Mouse (Mus musculus): ENCODE data around the gene Lpar1. TPM values are rescaled to one million over a fixed set of nuclear protein-coding genes. Genes with fewer than 3 reads are reported as not detected.
A peak's percentile ranks its signal among the peaks of the same experiment; 100 is the strongest.

Gene Lpar1
- polyA plus RNA-seq, 1 experiment from 2014 or later, result 63.8 TPM

DNA sequence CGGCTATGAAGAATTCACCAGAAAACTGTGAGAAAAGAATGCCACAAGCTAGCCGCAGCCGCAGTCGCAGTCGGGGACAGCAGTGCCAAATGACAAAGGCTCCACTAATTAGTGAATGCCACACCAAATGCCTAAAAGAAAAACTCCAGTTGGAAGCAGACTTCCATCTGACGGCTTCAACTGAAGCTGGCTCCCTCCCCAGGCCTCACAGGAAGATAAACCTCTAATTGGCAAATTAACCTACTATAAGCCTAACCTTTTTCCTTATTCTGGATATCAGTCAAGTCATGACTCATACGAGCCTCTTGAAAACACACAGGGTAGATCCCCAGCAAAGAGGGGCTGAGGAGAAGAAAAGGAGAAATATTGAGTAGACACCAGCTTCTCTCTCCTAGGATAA lies 44.9 kb downstream of the Lpar1 start:
- DNase-seq (ENCODE audit: low spot score) (no peak), ATAC-seq (replicated peaks; ENCODE audit: low FRiP score) (0 out of 2 replicates have a peak, but pooled peaks have one; percentile 27)
- WGBS, result 19% methylated on average over 7 of the region's 7 CpGs
- Histone ChIP-seq H3K9ac (ENCODE audit: low read length) (no peak overlapping the region), H3K27ac (ENCODE audit: low read depth, low read length) (no peak overlapping the region), H3K4me1 (replicated peaks; ENCODE audit: control insufficient read depth, insufficient read depth, low read length) (peaks cover 6% of the 10 kb centered on the region), H3K36me3 (ENCODE audit: control insufficient read depth, insufficient read depth, low read length) (no peaks in the 10 kb centered on the region), H3K9me3 (ENCODE audit: control insufficient read depth, low read length) (no peaks in the 10 kb centered on the region), H3K4me3 (ENCODE audit: low read depth, low read length) (no peak overlapping the region), H3K27me3 (ENCODE audit: control insufficient read depth, insufficient read depth, low read length) (no peaks in the 10 kb centered on the region), H3K4me2 (ENCODE audit: low read depth, low read length, severe bottlenecking) (no peak overlapping the region)

DNA sequence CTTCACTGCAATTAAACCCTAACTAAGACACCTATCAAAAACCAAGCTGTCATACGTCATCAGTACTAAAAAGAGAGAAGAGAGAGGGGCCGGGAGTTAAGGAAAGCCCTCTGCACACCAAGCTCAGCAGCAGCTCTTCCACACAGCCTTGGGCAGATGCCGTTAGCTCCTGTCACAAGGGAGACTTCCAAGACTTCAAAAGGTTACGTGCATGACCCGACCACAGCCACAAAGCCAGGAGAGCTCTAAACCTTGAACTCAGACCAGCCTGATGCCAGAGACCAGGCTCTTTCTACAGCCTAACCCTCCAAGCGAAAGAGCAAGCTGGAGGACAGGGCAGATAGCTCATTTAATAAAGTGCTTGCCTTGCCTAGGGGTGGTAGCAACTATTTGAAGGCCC lies 46.2 kb downstream of the Lpar1 start:
- Histone ChIP-seq H3K4me1 (replicated peaks; ENCODE audit: control insufficient read depth, insufficient read depth, low read length) (peaks cover 6% of the 10 kb centered on the region), H3K27me3 (ENCODE audit: control insufficient read depth, insufficient read depth, low read length) (no peaks in the 10 kb centered on the region), H3K9me3 (ENCODE audit: control insufficient read depth, low read length) (no peaks in the 10 kb centered on the region), H3K4me3 (ENCODE audit: low read depth, low read length) (no peak overlapping the region), H3K27ac (ENCODE audit: low read depth, low read length) (no peak overlapping the region), H3K36me3 (ENCODE audit: control insufficient read depth, insufficient read depth, low read length) (no peaks in the 10 kb centered on the region), H3K4me2 (ENCODE audit: low read depth, low read length, severe bottlenecking) (no peak overlapping the region), H3K9ac (ENCODE audit: low read length) (no peak overlapping the region)
- no peak for DNase-seq (ENCODE audit: low spot score)
- no peak for ATAC-seq (replicated peaks; ENCODE audit: low FRiP score)
- 90% methylated on average over 6 of the region's 6 CpGs for WGBS

DNA sequence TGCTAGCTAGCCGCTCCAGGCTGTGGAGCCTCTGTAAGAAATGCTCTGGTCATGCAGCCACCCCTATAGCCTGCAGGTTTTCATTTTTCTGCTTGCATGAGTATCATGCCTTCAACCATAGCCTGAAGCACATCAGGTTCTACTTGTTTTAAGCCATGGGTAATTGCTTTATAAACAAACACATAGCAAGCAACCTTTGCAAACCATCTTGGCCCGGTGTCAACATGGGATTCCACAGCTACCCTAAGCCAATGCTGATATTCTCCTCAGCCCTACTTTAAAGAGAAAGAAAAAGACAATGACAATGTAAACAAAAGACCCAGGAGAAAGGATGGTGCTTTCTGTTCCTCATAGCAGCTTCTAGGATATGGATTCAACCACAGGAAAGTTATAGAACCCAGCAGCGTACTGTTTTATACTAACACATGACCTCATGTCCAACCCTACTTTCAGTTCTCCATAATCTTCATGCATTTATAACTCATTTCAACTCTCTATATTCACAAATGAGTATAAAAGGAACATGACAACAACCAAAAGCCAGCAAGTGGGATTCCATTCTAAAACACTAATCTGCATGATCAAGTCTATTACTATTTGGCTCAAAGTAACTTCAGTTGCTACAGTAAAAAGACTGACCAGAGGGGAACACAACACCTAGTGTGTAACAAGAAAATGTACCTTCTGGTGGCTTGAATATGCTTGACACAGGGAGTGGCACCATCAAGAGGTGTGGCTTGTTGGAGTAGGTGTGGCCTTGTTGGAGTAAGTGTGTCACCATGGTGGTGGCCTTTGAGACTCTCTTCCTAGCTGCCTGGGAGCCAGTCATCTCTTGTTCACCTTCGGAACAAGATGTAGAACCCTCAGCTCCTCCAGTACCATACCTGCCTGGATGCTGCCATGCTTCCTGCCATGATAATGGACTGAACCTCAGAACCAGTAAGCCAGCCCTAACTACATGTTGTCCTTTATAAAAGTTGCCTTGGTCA lies 46.9 kb downstream of the Lpar1 start:
- no peak for ATAC-seq (replicated peaks; ENCODE audit: low FRiP score)
- Histone ChIP-seq H3K9me3 (ENCODE audit: control insufficient read depth, low read length) (no peaks in the 10 kb centered on the region), H3K4me2 (ENCODE audit: low read depth, low read length, severe bottlenecking) (no peak overlapping the region), H3K4me3 (ENCODE audit: low read depth, low read length) (no peak overlapping the region), H3K36me3 (ENCODE audit: control insufficient read depth, insufficient read depth, low read length) (no peaks in the 10 kb centered on the region), H3K4me1 (replicated peaks; ENCODE audit: control insufficient read depth, insufficient read depth, low read length) (peaks cover 6% of the 10 kb centered on the region), H3K9ac (ENCODE audit: low read length) (no peak overlapping the region), H3K27ac (ENCODE audit: low read depth, low read length) (no peak overlapping the region), H3K27me3 (ENCODE audit: control insufficient read depth, insufficient read depth, low read length) (no peaks in the 10 kb centered on the region)
- WGBS, result 95% methylated on average over 4 of the region's 4 CpGs
- no peak for DNase-seq (ENCODE audit: low spot score)

DNA sequence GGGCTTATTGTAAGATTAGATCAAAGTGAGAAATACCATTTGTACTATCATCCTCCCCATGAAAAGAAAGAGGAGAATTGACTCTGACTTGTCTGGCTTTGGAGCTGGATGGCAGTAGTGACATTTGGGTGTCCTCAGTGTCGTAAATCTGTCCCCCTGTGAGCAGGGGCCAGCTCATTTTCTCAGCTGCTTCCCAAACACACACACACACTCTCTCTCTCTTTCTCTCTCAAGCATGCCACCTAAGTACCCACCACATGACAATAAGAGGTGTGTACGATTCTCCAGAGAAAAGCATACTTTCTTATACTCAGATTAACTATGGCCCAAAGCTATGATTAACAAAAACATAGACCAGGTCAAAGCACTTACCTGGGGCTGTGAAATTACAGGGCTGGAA lies 49.4 kb downstream of the Lpar1 start:
- no peak overlapping the region for H3K27ac ChIP-seq (ENCODE audit: low read depth, low read length)
- WGBS, result 86% methylated on average over 2 of the region's 2 CpGs
- ATAC-seq (replicated peaks; ENCODE audit: low FRiP score), result no peak
- peaks cover 6% of the 10 kb centered on the region for H3K4me1 ChIP-seq (replicated peaks; ENCODE audit: control insufficient read depth, insufficient read depth, low read length)
- H3K9me3 ChIP-seq (ENCODE audit: control insufficient read depth, low read length), result no peaks in the 10 kb centered on the region
- DNase-seq (ENCODE audit: low spot score), result no peak
- H3K36me3 ChIP-seq (ENCODE audit: control insufficient read depth, insufficient read depth, low read length), result no peaks in the 10 kb centered on the region
- no peaks in the 10 kb centered on the region for H3K27me3 ChIP-seq (ENCODE audit: control insufficient read depth, insufficient read depth, low read length)
- H3K4me3 ChIP-seq (ENCODE audit: low read depth, low read length), result no peak overlapping the region
- no peak overlapping the region for H3K9ac ChIP-seq (ENCODE audit: low read length)
- no peak overlapping the region for H3K4me2 ChIP-seq (ENCODE audit: low read depth, low read length, severe bottlenecking)

DNA sequence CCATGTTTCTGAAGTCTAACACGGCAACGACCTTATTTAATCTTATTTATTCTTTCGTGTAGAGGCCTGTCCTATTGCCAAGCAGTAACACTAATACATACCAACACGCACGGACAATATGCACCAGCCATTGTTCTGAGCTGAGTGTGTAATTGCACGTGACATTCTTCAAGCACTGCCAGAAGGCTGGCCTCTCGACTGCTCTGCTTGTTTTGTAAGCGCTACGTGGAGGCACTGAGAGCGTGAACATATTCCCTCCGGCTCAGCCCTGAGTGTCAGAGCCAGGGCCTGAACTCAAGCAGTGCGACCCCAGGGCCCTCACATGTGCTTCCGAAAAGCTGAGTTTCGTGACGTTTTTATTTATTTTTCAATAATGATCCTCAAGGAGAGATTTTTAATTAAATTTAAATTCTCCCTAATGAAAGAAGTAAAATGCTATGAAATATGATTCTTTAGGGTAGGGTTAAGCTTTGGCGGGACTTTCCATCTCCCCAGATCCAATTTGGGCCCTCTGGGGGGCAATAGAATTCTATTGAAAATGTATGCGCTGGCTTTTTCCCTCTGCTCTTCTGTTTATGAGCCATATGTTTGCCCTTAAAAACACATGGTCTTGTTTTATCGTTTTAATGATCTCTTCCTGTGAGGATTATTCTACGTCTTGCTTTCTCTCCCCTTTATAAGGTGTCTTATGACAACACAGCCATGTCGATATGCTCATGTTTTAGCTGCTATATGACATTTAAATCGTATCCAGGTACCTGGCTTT lies 52.5 kb downstream of the Lpar1 start:
- Histone ChIP-seq H3K9me3 (ENCODE audit: control insufficient read depth, low read length) (no peaks in the 10 kb centered on the region), H3K9ac (ENCODE audit: low read length) (no peak overlapping the region), H3K4me1 (replicated peaks; ENCODE audit: control insufficient read depth, insufficient read depth, low read length) (no peaks in the 10 kb centered on the region), H3K27ac (ENCODE audit: low read depth, low read length) (no peak overlapping the region), H3K36me3 (ENCODE audit: control insufficient read depth, insufficient read depth, low read length) (no peaks in the 10 kb centered on the region), H3K4me3 (ENCODE audit: low read depth, low read length) (no peak overlapping the region), H3K4me2 (ENCODE audit: low read depth, low read length, severe bottlenecking) (no peak overlapping the region), H3K27me3 (ENCODE audit: control insufficient read depth, insufficient read depth, low read length) (no peaks in the 10 kb centered on the region)
- DNase-seq (ENCODE audit: low spot score) (no peak), ATAC-seq (replicated peaks; ENCODE audit: low FRiP score) (no peak)
- whole genome bisulfite sequencing, result 73% methylated on average over 21 of the region's 21 CpGs

DNA sequence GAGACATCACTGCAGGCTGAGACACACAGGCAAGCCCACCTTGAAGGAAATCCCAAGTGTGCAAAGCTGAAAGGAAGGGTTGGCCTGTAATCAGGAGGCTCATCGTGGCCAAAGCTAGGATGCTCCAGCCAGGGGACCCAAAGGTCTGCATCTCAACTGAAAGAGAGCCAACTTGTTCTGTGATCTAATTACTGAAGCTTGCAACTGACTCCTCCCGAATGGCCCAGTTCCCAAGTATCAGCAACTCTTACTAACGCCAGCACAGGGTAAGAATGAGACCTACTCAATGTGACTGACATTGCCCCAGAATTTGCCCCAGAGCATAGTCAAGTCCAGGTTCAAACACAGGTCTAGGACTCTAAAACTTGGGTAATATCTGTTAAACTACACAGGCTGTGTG lies 53.9 kb downstream of the Lpar1 start:
- Histone ChIP-seq H3K27me3 (ENCODE audit: control insufficient read depth, insufficient read depth, low read length) (no peaks in the 10 kb centered on the region), H3K36me3 (ENCODE audit: control insufficient read depth, insufficient read depth, low read length) (no peaks in the 10 kb centered on the region), H3K27ac (ENCODE audit: low read depth, low read length) (no peak overlapping the region), H3K9ac (ENCODE audit: low read length) (no peak overlapping the region), H3K9me3 (ENCODE audit: control insufficient read depth, low read length) (no peaks in the 10 kb centered on the region), H3K4me3 (ENCODE audit: low read depth, low read length) (no peak overlapping the region), H3K4me1 (replicated peaks; ENCODE audit: control insufficient read depth, insufficient read depth, low read length) (no peaks in the 10 kb centered on the region), H3K4me2 (ENCODE audit: low read depth, low read length, severe bottlenecking) (no peak overlapping the region)
- DNase-seq (ENCODE audit: low spot score) (no peak), ATAC-seq (replicated peaks; ENCODE audit: low FRiP score) (no peak)
- 77% methylated on average over 3 of the region's 3 CpGs for WGBS

DNA sequence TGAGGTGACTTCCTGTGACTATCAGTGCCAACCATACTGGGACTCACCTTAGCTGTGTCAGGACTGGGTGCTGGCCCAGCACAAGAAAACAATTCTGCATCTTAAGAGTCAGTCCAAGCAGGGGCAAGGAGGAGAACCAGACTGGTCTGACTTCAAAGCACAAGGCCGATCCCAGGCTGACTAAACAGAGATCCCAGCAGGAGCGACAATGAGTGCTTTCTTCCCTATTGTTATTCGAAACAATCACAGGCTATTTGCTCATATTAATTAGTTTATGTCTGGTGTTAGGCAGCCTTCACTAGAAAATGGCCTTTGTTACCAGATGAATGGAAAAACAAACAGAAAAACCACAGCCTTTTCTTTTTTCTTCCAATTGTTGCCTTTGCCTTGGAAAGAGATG lies 54.5 kb downstream of the Lpar1 start:
- ATAC-seq (replicated peaks; ENCODE audit: low FRiP score), result no peak
- Histone ChIP-seq H3K4me3 (ENCODE audit: low read depth, low read length) (no peak overlapping the region), H3K36me3 (ENCODE audit: control insufficient read depth, insufficient read depth, low read length) (no peaks in the 10 kb centered on the region), H3K27me3 (ENCODE audit: control insufficient read depth, insufficient read depth, low read length) (no peaks in the 10 kb centered on the region), H3K4me2 (ENCODE audit: low read depth, low read length, severe bottlenecking) (no peak overlapping the region), H3K9me3 (ENCODE audit: control insufficient read depth, low read length) (no peaks in the 10 kb centered on the region), H3K9ac (ENCODE audit: low read length) (no peak overlapping the region), H3K27ac (ENCODE audit: low read depth, low read length) (no peak overlapping the region), H3K4me1 (replicated peaks; ENCODE audit: control insufficient read depth, insufficient read depth, low read length) (no peaks in the 10 kb centered on the region)
- WGBS, result 56% methylated on average over 3 of the region's 3 CpGs
- DNase-seq (ENCODE audit: low spot score), result no peak

DNA sequence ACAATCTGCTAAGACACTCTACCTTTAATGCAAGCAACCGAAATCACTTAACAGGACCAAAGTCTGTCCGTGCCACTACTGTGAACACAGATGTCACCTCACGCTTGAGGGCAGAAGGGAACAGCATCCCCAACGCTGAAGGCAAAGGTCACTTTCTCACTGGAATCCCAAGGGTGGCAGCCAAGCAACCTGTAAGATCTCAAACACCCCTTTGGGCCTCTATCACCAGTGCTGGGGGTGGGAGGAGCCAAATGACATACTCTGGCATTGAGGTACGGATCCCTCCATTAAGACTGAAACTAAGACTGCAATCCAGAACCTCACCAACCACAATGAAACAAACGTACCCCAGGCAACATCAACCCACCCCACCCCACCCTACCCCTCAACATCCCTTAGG lies 55.0 kb downstream of the Lpar1 start:
- Histone ChIP-seq H3K4me2 (ENCODE audit: low read depth, low read length, severe bottlenecking) (no peak overlapping the region), H3K4me1 (replicated peaks; ENCODE audit: control insufficient read depth, insufficient read depth, low read length) (no peaks in the 10 kb centered on the region), H3K36me3 (ENCODE audit: control insufficient read depth, insufficient read depth, low read length) (no peaks in the 10 kb centered on the region), H3K27ac (ENCODE audit: low read depth, low read length) (no peak overlapping the region), H3K4me3 (ENCODE audit: low read depth, low read length) (no peak overlapping the region), H3K27me3 (ENCODE audit: control insufficient read depth, insufficient read depth, low read length) (no peaks in the 10 kb centered on the region), H3K9ac (ENCODE audit: low read length) (no peak overlapping the region), H3K9me3 (ENCODE audit: control insufficient read depth, low read length) (no peaks in the 10 kb centered on the region)
- DNase-seq (ENCODE audit: low spot score) (no peak), ATAC-seq (replicated peaks; ENCODE audit: low FRiP score) (no peak)
- 80% methylated on average over 6 of the region's 6 CpGs for WGBS
